Mouse (Mus musculus) regulatory T cell (primary cell): ENCODE results near the gene Klf11.

Experiments
- in situ Hi-C: fragments of 300-600 bp; cut with MboI, MseI; formaldehyde crosslinking; loops from one replicate; pipeline ENCODE4 v1.15.1; 2025; ENCODE audit warnings: high pct_unique_total_duplicates

Klf11 gene

DNA sequence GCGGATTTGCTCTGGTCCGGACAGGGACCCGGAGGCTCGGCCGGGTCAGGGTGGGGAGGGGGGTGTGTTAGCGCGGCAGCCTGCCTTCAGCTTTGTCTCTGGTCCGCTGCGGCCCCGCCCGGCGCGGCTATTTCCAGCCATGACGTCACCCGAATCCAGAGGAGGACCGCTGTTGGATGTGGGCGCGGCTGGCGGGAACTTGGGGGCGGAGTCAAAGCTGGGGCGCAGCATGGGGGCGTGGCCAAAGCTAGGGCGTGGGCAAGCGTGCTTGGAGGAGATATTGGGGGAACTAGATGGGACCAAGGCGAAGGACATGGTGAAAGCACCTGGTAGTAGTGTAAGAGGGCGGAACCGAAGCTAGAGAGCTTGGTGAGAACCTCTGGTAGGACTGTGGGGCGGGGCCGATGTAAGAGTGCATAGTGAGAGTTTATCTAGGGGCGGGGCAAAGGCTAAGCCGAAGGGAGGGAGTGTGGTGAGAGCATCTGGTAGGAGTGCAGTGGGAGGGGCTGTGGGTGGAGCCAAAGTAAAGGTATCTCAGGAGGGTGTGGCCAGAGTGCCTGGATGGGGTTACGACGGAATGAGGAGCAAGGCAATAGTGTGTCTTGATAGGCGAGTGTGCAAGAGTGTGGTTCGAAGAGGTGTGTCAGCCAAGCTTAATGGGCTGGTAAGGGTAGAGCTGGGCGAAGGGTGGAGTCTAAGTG lies 718 bp downstream of the Klf11 start:
- in situ Hi-C loops = no loop called here

DNA sequence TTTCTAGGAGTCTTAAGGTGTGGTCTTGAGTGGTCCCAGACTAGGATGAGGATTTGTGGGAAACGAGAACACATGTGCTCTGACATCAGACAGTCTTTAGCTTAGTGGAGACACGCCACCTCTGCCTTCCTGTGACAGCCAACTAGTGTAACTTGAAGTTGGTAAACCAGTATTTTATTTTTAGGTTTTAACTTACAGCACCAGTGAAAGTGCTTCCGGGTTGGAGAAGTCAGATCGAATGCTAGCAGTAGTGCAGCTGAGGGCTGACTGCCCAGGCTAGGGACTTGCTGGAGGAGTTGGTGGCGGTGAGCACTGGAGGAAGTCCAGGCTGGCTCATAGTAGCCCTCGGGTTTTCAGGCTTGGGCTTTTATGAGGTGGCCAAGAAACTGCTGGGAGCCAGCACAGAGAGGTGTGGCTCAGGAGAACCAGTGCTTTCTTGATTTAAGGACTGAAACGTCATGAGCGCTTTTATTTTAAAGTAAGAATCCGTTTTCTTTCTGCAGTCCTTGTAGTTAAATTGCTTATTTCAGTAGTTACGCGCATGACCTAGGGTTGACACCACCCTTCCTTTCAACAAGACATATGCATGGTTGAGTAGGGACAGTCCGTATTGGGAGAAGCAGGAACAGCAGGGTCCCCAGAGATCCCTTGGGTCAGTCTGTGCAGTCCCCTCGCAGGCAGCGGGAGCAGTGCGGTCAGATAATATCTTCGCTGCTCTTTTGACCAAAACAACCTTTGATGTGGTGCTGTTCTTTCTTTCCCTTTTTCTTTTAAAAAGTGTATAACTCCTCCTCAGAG lies 3.2 kb downstream of the Klf11 start:
- in situ Hi-C loops = no loop called here

- in situ Hi-C loops = no loop called here
These were observed 5.4 kb downstream of the Klf11 start for GRCm38 (mm10) chr12:24656436-24656835.

- in situ Hi-C loops = no loop called here
These were observed 7.9 kb downstream of the Klf11 start for GRCm38 (mm10) chr12:24658998-24659397.

DNA sequence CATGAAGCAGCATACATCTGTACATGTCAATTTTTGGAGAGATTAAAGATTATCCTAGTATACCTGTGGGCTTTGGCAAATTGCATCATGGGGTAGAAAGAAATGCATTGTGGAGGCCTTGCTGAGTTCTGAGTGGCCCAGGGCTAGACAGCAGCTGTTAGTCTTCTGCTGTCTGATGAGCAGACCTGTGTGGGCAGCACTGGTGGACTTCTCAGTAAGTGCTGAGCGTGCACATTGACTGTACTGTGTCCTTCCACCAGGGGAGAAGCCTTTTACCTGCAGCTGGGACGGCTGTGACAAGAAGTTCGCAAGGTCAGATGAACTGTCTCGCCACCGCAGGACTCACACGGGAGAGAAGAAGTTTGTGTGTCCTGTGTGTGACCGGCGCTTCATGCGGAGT lies 8.8 kb downstream of the Klf11 start:
- in situ Hi-C loops = no loop called here

- in situ Hi-C loops = no loop called here
These were observed 10.0 kb downstream of the Klf11 start for GRCm38 (mm10) chr12:24661100-24661499.

- in situ Hi-C loops = no loop called here
These were observed 11.1 kb downstream of the Klf11 start for GRCm38 (mm10) chr12:24662131-24662530.

- in situ Hi-C loops = no loop called here
These were observed 29.0 kb downstream of the Klf11 start for GRCm38 (mm10) chr12:24680096-24680491.

DNA sequence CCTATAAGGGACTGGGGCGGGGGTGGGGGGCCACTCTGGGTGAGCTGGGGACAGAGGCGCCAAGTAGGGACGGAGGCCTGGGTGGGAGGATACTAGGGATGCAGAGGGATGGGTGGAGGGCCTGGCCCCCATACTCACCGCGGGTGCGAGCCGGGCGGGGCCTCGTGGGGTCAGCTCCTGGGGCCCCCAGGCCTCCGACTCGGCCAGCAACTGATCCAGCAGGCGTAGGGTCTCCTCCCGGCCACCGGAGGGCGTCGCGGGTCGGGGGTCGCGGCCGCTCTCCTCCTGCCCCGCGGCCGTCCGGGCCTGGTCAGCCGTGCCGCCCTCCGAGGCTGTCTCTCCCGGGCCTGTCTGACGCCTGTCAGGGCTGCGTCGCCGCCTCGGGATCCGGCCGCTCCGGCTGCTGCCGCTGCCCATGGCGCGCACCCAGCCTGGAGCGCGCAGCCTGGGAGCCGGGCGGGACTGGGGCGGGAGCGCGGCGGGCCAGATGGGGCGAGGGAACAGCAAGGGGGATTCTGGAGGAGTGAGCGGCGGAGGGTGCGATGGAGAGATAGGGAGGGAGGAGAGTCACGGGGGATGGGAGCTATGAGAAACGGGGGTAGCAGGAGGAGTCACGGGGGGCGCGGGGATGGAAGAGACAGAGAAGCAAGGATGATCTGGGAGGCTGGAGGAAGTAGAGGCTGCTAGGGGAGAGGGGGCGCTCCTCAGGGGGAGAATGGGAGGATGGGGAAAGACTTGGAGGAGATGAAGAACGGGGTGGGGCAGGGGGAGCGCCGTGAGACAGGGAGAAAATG lies 29.6 kb downstream of the Klf11 start:
- in situ Hi-C loops = no loop called here

- in situ Hi-C loops = no loop called here
These were observed 30.4 kb downstream of the Klf11 start, which contains the start of gene Cys1 for GRCm38 (mm10) chr12:24681286-24682023. Gene Cys1, minus strand, starts transcription at chr12:24681813.

- in situ Hi-C loops = no loop called here
These were observed 31.5 kb downstream of the Klf11 start for GRCm38 (mm10) chr12:24682563-24682962.

GRCm38 (mm10) chr12:24683461-24683860 lies 32.4 kb downstream of the Klf11 start:
- in situ Hi-C loops = no loop called here

DNA sequence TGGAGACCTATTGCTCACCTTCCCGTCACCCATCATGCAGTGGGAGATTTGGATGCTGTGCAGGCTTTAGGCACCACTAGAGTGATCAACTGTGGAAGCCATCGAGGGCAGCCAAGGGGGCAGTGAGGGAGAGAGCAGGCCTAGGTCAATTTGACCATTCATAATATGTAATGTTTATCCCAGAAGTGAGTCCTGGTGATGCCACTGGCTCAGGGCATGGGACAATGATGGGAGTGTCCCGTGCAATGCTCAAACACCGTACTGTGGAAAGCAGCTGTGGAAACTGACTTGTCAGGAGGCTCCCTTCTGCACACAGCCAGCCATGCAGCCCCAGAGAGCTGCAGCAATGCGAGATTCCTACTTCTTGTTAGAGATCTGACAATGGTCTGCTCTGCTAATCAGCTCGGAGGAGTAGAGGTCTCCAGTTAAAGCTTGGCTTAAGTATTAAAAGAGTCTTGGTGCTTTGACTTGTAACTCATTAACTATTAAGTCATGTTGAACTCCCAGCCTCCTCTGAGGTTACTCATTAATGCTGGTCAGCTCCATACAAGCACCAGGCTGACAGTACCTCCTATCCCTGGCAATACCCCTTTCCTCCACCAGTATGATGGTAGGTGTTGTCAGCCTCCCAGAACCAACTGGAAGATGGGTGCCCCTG lies 35.1 kb downstream of the Klf11 start:
- in situ Hi-C loops = no loop called here

DNA sequence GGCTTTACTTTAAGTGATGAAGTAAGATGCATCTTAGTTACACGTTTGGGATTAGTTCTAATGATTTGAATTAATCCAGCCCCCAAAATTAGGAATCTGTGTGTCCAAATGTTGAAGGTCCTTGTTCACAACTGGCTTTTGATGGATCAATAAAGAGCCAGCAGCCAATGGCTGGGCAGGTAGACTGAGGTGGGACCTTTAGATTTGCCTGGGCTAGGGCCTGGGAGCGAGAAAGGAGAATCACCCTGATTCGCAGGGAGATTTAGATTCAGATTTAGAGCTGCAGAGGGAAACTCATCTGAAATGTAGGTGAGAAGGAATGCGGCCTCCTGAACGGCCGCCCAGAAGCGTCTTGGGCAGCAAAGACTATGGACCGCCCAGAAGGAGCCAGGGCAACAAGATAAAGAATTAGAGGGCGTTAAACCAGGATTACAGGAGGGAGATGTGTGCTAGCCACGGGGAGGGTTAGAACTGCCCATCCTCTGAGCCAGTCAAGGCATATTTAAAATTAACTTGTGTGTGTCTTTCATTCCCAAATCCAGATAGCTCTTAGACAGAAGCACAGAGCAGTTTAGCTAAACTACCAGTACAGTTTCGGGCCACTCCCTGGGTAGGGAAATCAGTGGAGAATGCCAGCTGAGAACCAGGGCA lies 35.7 kb downstream of the Klf11 start:
- in situ Hi-C loops = no loop called here

- in situ Hi-C loops = loop anchor here (10.0 kb wide), 1 partner anchor 206 kb away; no protein-coding TSS in a partner anchor
These were observed 39.3 kb downstream of the Klf11 start for GRCm38 (mm10) chr12:24690351-24690750.

GRCm38 (mm10) chr12:24696500-24697483 lies 45.7 kb downstream of the Klf11 start:
- in situ Hi-C loops = loop anchor here (10.0 kb wide), 1 partner anchor 212 kb away; no protein-coding TSS in a partner anchor

GRCm38 (mm10) chr12:24697484-24698204 lies 46.6 kb downstream of the Klf11 start:
- in situ Hi-C loops = loop anchor here (10.0 kb wide), 1 partner anchor 213 kb away; no protein-coding TSS in a partner anchor

DNA sequence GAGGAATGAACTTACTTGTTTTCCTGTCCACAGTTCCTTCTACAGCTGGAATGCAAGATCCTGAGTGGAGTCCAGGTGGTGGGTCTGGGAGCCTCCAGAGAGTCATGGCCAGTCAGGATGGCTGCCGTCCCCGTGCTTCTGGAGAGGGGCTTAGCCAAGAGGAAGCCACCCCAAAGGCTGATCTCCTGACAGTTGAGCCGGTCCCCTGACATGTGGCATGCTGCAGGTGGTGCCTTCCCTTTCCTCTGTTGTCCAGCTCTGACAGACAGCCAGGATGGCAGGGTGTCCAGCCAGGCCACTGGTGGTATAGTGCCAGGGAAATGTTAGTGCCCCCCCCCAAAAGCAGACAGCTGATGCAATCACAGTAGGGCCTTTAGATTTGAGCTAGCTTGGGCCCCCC lies 47.4 kb downstream of the Klf11 start:
- in situ Hi-C loops = loop anchor here (10.0 kb wide), 1 partner anchor 214 kb away; no protein-coding TSS in a partner anchor
